Mouse (Mus musculus) embryonic facial prominence, embryonic 14.5 days (tissue): ENCODE results near the gene Klf9. TPM values are rescaled to one million over a fixed set of nuclear protein-coding genes. Genes with fewer than 3 reads are reported as not detected.
A peak's percentile ranks its signal among the peaks of the same experiment; 100 is the strongest.

Experiments used
- ATAC-seq: fragments of 200-750 bp; cut with Nextera tagmentation; 2 replicates; pipeline ENCODE4 v1.8.0; 2017; ENCODE audit warnings: low read depth, moderate number of reproducible peaks, moderate TSS enrichment
- DNase-seq: peaks from one replicate; pipeline ENCODE4 v3.0.0-alpha.2; 2015; ENCODE audit warnings: low spot score
- H3K27ac ChIP-seq: fragments of 300-500 bp; sonication (generic); replicated peaks from 2 replicates; pipeline ENCODE4 v1.5.1; 2014; ENCODE audit warnings: low read depth, mild to moderate bottlenecking, low read length, moderate library complexity
- H3K27me3 ChIP-seq: fragments of 300-500 bp; sonication (generic); replicated peaks from 2 replicates; pipeline ENCODE4 v1.6.1; 2014; ENCODE audit warnings: low read length; ENCODE audit not compliant: control insufficient read depth, insufficient read depth
- H3K36me3 ChIP-seq: fragments of 300-500 bp; sonication (generic); 2 replicates; pipeline ENCODE4 v1.6.1; 2014; ENCODE audit warnings: low read length, mixed read lengths; ENCODE audit not compliant: control insufficient read depth, insufficient read depth
- H3K4me1 ChIP-seq: fragments of 300-500 bp; sonication (generic); 2 replicates; pipeline ENCODE4 v1.6.1; 2014; ENCODE audit warnings: antibody characterized with exemption, low read length; ENCODE audit not compliant: control insufficient read depth, insufficient read depth
- H3K4me2 ChIP-seq: fragments of 300-500 bp; sonication (generic); 2 replicates; pipeline ENCODE4 v1.6.1; 2014; ENCODE audit warnings: low read depth, mild to moderate bottlenecking, low read length, moderate library complexity, mixed read lengths
- H3K4me3 ChIP-seq: fragments of 300-500 bp; sonication (generic); 2 replicates; pipeline ENCODE4 v1.5.1; 2014; ENCODE audit warnings: low read depth, mild to moderate bottlenecking, low read length
- H3K9ac ChIP-seq: fragments of 300-500 bp; sonication (generic); 2 replicates; pipeline ENCODE4 v1.6.1; 2014; ENCODE audit warnings: low read depth, mild to moderate bottlenecking, low read length, moderate library complexity, mixed read lengths
- H3K9me3 ChIP-seq: fragments of 300-500 bp; sonication (generic); 2 replicates; pipeline ENCODE4 v1.6.1; 2016; ENCODE audit warnings: low read length; ENCODE audit not compliant: control insufficient read depth
- WGBS: fragments of 180-500 bp; shearing (Covaris S2); extraction: QIAGEN DNeasy Blood & Tissue Kit; methylation state at CpG from one replicate; pipeline ENCODE4 v1.1.7; 2014; 5-methylcytosine and 5-hydroxymethylcytosine counted together
- polyA plus RNA-seq: library from polyadenylated mRNA; unstranded; fragments of >200 nt; fragmentation: Nextera tagmentation; extraction: Ambion mirVana; gene quantifications from 2 replicates; pipeline ENCODE4 v1.2.1, GENCODE M21; 2014

The Klf9 gene
- polyA plus RNA-seq, 1 experiment from 2014 or later = 4.5 TPM

- Histone ChIP-seq H3K36me3 (no peaks in the 10 kb centered on the region), H3K9me3 (no peaks in the 10 kb centered on the region), H3K27ac (no peak overlapping the region), H3K9ac (no peak overlapping the region), H3K4me2 (no peak overlapping the region), H3K4me1 (peaks cover 5% of the 10 kb centered on the region), H3K4me3 (no peak overlapping the region), H3K27me3 (no peaks in the 10 kb centered on the region)
- WGBS = 88% methylated on average over 16 of the region's 16 CpGs
- DNase-seq (no peak), ATAC-seq (no peak)
Measured at GRCm38 (mm10) chr19:23164651-23165240, 23.7 kb downstream of the Klf9 start.

GRCm38 (mm10) chr19:23166550-23167284, 25.7 kb downstream of the Klf9 start:
- Histone ChIP-seq H3K4me2 (no peak overlapping the region), H3K4me1 (peaks cover 5% of the 10 kb centered on the region), H3K36me3 (no peaks in the 10 kb centered on the region), H3K9me3 (no peaks in the 10 kb centered on the region), H3K27ac (no peak overlapping the region), H3K9ac (no peak overlapping the region), H3K4me3 (no peak overlapping the region), H3K27me3 (no peaks in the 10 kb centered on the region)
- ATAC-seq (no peak), DNase-seq (peak; percentile 54)
- 63% methylated on average over 11 of the region's 11 CpGs for WGBS

- Histone ChIP-seq H3K4me3 (no peak overlapping the region), H3K36me3 (no peaks in the 10 kb centered on the region), H3K27me3 (no peaks in the 10 kb centered on the region), H3K4me2 (no peak overlapping the region), H3K9ac (no peak overlapping the region), H3K9me3 (no peaks in the 10 kb centered on the region), H3K27ac (no peak overlapping the region), H3K4me1 (no peaks in the 10 kb centered on the region)
- 86% methylated on average over 5 of the region's 5 CpGs for WGBS
- no peak for ATAC-seq
- DNase-seq = no peak
Measured at GRCm38 (mm10) chr19:23168899-23169658, 28.1 kb downstream of the Klf9 start.

- 90% methylated on average over 2 of the region's 2 CpGs for WGBS
- Histone ChIP-seq H3K36me3 (no peaks in the 10 kb centered on the region), H3K4me1 (no peaks in the 10 kb centered on the region), H3K9ac (no peak overlapping the region), H3K27ac (no peak overlapping the region), H3K4me3 (no peak overlapping the region), H3K4me2 (no peak overlapping the region), H3K9me3 (no peaks in the 10 kb centered on the region), H3K27me3 (no peaks in the 10 kb centered on the region)
- ATAC-seq (no peak), DNase-seq (no peak)
Measured at GRCm38 (mm10) chr19:23169659-23170050, 28.6 kb downstream of the Klf9 start.

GRCm38 (mm10) chr19:23170476-23170875, 29.4 kb downstream of the Klf9 start:
- no peak overlapping the region for H3K9ac ChIP-seq
- H3K4me3 ChIP-seq = no peak overlapping the region
- H3K27me3 ChIP-seq = no peaks in the 10 kb centered on the region
- no peaks in the 10 kb centered on the region for H3K4me1 ChIP-seq
- H3K9me3 ChIP-seq = no peaks in the 10 kb centered on the region
- no peak overlapping the region for H3K27ac ChIP-seq
- H3K36me3 ChIP-seq = no peaks in the 10 kb centered on the region
- DNase-seq (no peak), ATAC-seq (no peak)
- H3K4me2 ChIP-seq = no peak overlapping the region
- 87% methylated on average over 5 of the region's 5 CpGs for WGBS

- Histone ChIP-seq H3K4me3 (no peak overlapping the region), H3K4me1 (no peaks in the 10 kb centered on the region), H3K27me3 (no peaks in the 10 kb centered on the region), H3K27ac (no peak overlapping the region), H3K36me3 (no peaks in the 10 kb centered on the region), H3K4me2 (no peak overlapping the region), H3K9me3 (no peaks in the 10 kb centered on the region), H3K9ac (no peak overlapping the region)
- ATAC-seq (no peak), DNase-seq (no peak)
- WGBS = 90% methylated on average over 2 of the region's 2 CpGs
Measured at GRCm38 (mm10) chr19:23171136-23171535, 30.1 kb downstream of the Klf9 start.

GRCm38 (mm10) chr19:23175090-23175489, 34.1 kb downstream of the Klf9 start:
- WGBS = 77% methylated on average over 3 of the region's 3 CpGs
- no peaks in the 10 kb centered on the region for H3K9me3 ChIP-seq
- ATAC-seq = no peak

GRCm38 (mm10) chr19:23175511-23175910, 34.5 kb downstream of the Klf9 start:
- Histone ChIP-seq H3K9ac (no peak overlapping the region), H3K4me1 (no peaks in the 10 kb centered on the region), H3K4me2 (no peak overlapping the region), H3K27ac (no peak overlapping the region), H3K36me3 (no peaks in the 10 kb centered on the region), H3K4me3 (no peak overlapping the region), H3K9me3 (no peaks in the 10 kb centered on the region), H3K27me3 (no peaks in the 10 kb centered on the region)
- 69% methylated on average over 2 of the region's 2 CpGs for WGBS
- ATAC-seq (no peak), DNase-seq (no peak)

More at GRCm38 (mm10) chr19:23175090-23175489, 34.1 kb downstream of the Klf9 start:
- DNase-seq = no peak
- Histone ChIP-seq H3K27ac (no peak overlapping the region), H3K36me3 (no peaks in the 10 kb centered on the region), H3K9ac (no peak overlapping the region), H3K4me1 (no peaks in the 10 kb centered on the region), H3K4me3 (no peak overlapping the region), H3K27me3 (no peaks in the 10 kb centered on the region), H3K4me2 (no peak overlapping the region)
